Mouse (Mus musculus) E14TG2a.4 (cell line): ENCODE measurements around the gene Olfr66.

ENCODE experiments used
- CTCF ChIP-seq: conservative IDR thresholded peaks from 2 replicates; pipeline ENCODE4 v1.5.1; 2014; ENCODE audit warnings: low read length
- NANOG ChIP-seq: IDR thresholded peaks from 2 replicates; pipeline ENCODE4 v1.6.1; 2014; ENCODE audit warnings: borderline replicate concordance, low read length, mixed read lengths
- POU5F1 ChIP-seq: IDR thresholded peaks from 2 replicates; pipeline ENCODE4 v1.6.1; 2014; ENCODE audit warnings: low read length, borderline replicate concordance

- no peak for TF ChIP-seq CTCF
- no peak for TF ChIP-seq POU5F1
- no peak for TF ChIP-seq NANOG
Observed at GRCm38 (mm10) chr7:103865716-103866115, 20.3 kb downstream of the Olfr66 start.
